Mouse (Mus musculus): ENCODE results near the gene 4930516K23Rik. TPM values are rescaled to one million over a fixed set of nuclear protein-coding genes. Genes with fewer than 3 reads are reported as not detected.

The 4930516K23Rik gene
- polyA plus RNA-seq, 1 experiment from 2014 or later, result not detected

- H3K4me1 ChIP-seq (replicated peaks; ENCODE audit: control insufficient read depth, insufficient read depth, low read length), result no peaks in the 10 kb centered on the region
- H3K4me2 ChIP-seq (replicated peaks; ENCODE audit: low read depth), result no peak within 1 kb of the TSS
- H3K36me3 ChIP-seq (ENCODE audit: control insufficient read depth, insufficient read depth), result no peaks in the 10 kb centered on the region
- H3K9ac ChIP-seq (ENCODE audit: low read depth, low read length), result no peak within 1 kb of the TSS
- 74% methylated on average over 1 of the region's 1 CpGs for WGBS
- no peak for TF ChIP-seq CTCF (IDR thresholded peaks at IDR 0.05; ENCODE audit: low read depth)
- no peak within 1 kb of the TSS for H3K27ac ChIP-seq (ENCODE audit: low read depth, low read length)
- no peaks in the 10 kb centered on the region for H3K9me3 ChIP-seq (ENCODE audit: control insufficient read depth)
- no peaks in the 10 kb centered on the region for H3K27me3 ChIP-seq (replicated peaks; ENCODE audit: control insufficient read depth, insufficient read depth, low read length)
- ATAC-seq, result no peak
- no peak within 1 kb of the TSS for H3K4me3 ChIP-seq (ENCODE audit: low read depth, low read length)
These were observed 8.7 kb downstream of the 4930516K23Rik start, which contains the start of gene Olfr642 for GRCm38 (mm10) chr7:104052566-104052965. TSS of gene Olfr642 (minus strand) at chr7:104052666.

GRCm38 (mm10) chr7:104050745-104051144, 10.5 kb downstream of the 4930516K23Rik start:
- no peak overlapping the region for H3K4me3 ChIP-seq (ENCODE audit: low read depth, low read length)
- no peak overlapping the region for H3K9ac ChIP-seq (ENCODE audit: low read depth, low read length)
- no peaks in the 10 kb centered on the region for H3K27me3 ChIP-seq (replicated peaks; ENCODE audit: control insufficient read depth, insufficient read depth, low read length)
- H3K4me1 ChIP-seq (replicated peaks; ENCODE audit: control insufficient read depth, insufficient read depth, low read length), result no peaks in the 10 kb centered on the region
- no peak overlapping the region for H3K27ac ChIP-seq (ENCODE audit: low read depth, low read length)
- WGBS, result 89% methylated on average over 4 of the region's 4 CpGs
- no peak overlapping the region for H3K4me2 ChIP-seq (replicated peaks; ENCODE audit: low read depth)
- no peaks in the 10 kb centered on the region for H3K36me3 ChIP-seq (ENCODE audit: control insufficient read depth, insufficient read depth)
- TF ChIP-seq CTCF (IDR thresholded peaks at IDR 0.05; ENCODE audit: low read depth), result no peak
- ATAC-seq, result no peak
- no peaks in the 10 kb centered on the region for H3K9me3 ChIP-seq (ENCODE audit: control insufficient read depth)

GRCm38 (mm10) chr7:104035145-104035544, 26.1 kb downstream of the 4930516K23Rik start, which contains the start of gene Olfr641:
TSS of gene Olfr641 (plus strand) at chr7:104035445.
- WGBS, result 67% methylated on average over 1 of the region's 1 CpGs
- Histone ChIP-seq H3K4me3 (ENCODE audit: low read depth, low read length) (no peak within 1 kb of the TSS), H3K36me3 (ENCODE audit: control insufficient read depth, insufficient read depth) (no peaks in the 10 kb centered on the region), H3K4me1 (replicated peaks; ENCODE audit: control insufficient read depth, insufficient read depth, low read length) (no peaks in the 10 kb centered on the region), H3K27ac (ENCODE audit: low read depth, low read length) (no peak within 1 kb of the TSS), H3K9me3 (ENCODE audit: control insufficient read depth) (no peaks in the 10 kb centered on the region), H3K4me2 (replicated peaks; ENCODE audit: low read depth) (no peak within 1 kb of the TSS), H3K27me3 (replicated peaks; ENCODE audit: control insufficient read depth, insufficient read depth, low read length) (no peaks in the 10 kb centered on the region), H3K9ac (ENCODE audit: low read depth, low read length) (no peak within 1 kb of the TSS)
- ATAC-seq, result no peak
- TF ChIP-seq CTCF (IDR thresholded peaks at IDR 0.05; ENCODE audit: low read depth), result no peak

GRCm38 (mm10) chr7:104026978-104027377, 34.3 kb downstream of the 4930516K23Rik start:
- Histone ChIP-seq H3K4me3 (ENCODE audit: low read depth, low read length) (no peak overlapping the region), H3K36me3 (ENCODE audit: control insufficient read depth, insufficient read depth) (no peaks in the 10 kb centered on the region), H3K27ac (ENCODE audit: low read depth, low read length) (no peak overlapping the region), H3K9me3 (ENCODE audit: control insufficient read depth) (no peaks in the 10 kb centered on the region), H3K27me3 (replicated peaks; ENCODE audit: control insufficient read depth, insufficient read depth, low read length) (no peaks in the 10 kb centered on the region), H3K4me1 (replicated peaks; ENCODE audit: control insufficient read depth, insufficient read depth, low read length) (no peaks in the 10 kb centered on the region), H3K4me2 (replicated peaks; ENCODE audit: low read depth) (no peak overlapping the region), H3K9ac (ENCODE audit: low read depth, low read length) (no peak overlapping the region)
- 75% methylated on average over 3 of the region's 3 CpGs for WGBS
- TF ChIP-seq CTCF (IDR thresholded peaks at IDR 0.05; ENCODE audit: low read depth), result no peak
- no peak for ATAC-seq

- H3K27ac ChIP-seq (ENCODE audit: low read depth, low read length), result no peak within 1 kb of the TSS
- no peak within 1 kb of the TSS for H3K9ac ChIP-seq (ENCODE audit: low read depth, low read length)
- H3K9me3 ChIP-seq (ENCODE audit: control insufficient read depth), result no peaks in the 10 kb centered on the region
- no peak within 1 kb of the TSS for H3K4me2 ChIP-seq (replicated peaks; ENCODE audit: low read depth)
- TF ChIP-seq CTCF (IDR thresholded peaks at IDR 0.05; ENCODE audit: low read depth), result no peak
- WGBS, result 75% methylated on average over 6 of the region's 6 CpGs
- H3K4me1 ChIP-seq (replicated peaks; ENCODE audit: control insufficient read depth, insufficient read depth, low read length), result no peaks in the 10 kb centered on the region
- H3K27me3 ChIP-seq (replicated peaks; ENCODE audit: control insufficient read depth, insufficient read depth, low read length), result no peaks in the 10 kb centered on the region
- H3K4me3 ChIP-seq (ENCODE audit: low read depth, low read length), result no peak within 1 kb of the TSS
- ATAC-seq, result no peak
- H3K36me3 ChIP-seq (ENCODE audit: control insufficient read depth, insufficient read depth), result no peaks in the 10 kb centered on the region
These were observed 35.8 kb downstream of the 4930516K23Rik start, which contains the start of gene Olfr640 for GRCm38 (mm10) chr7:104025473-104025872. TSS of gene Olfr640 (minus strand) at chr7:104025573.

- no peak for TF ChIP-seq CTCF (IDR thresholded peaks at IDR 0.05; ENCODE audit: low read depth)
- no peak for ATAC-seq
- Histone ChIP-seq H3K4me3 (ENCODE audit: low read depth, low read length) (no peak overlapping the region), H3K9me3 (ENCODE audit: control insufficient read depth) (no peaks in the 10 kb centered on the region), H3K4me2 (replicated peaks; ENCODE audit: low read depth) (no peak overlapping the region), H3K4me1 (replicated peaks; ENCODE audit: control insufficient read depth, insufficient read depth, low read length) (no peaks in the 10 kb centered on the region), H3K9ac (ENCODE audit: low read depth, low read length) (no peak overlapping the region), H3K27ac (ENCODE audit: low read depth, low read length) (no peak overlapping the region), H3K36me3 (ENCODE audit: control insufficient read depth, insufficient read depth) (no peaks in the 10 kb centered on the region), H3K27me3 (replicated peaks; ENCODE audit: control insufficient read depth, insufficient read depth, low read length) (no peaks in the 10 kb centered on the region)
- WGBS, result 86% methylated on average over 6 of the region's 6 CpGs
These were observed 39.6 kb downstream of the 4930516K23Rik start for GRCm38 (mm10) chr7:104021651-104022050.

GRCm38 (mm10) chr7:104018953-104019352, 42.3 kb downstream of the 4930516K23Rik start:
- Histone ChIP-seq H3K36me3 (ENCODE audit: control insufficient read depth, insufficient read depth) (no peaks in the 10 kb centered on the region), H3K4me2 (replicated peaks; ENCODE audit: low read depth) (no peak overlapping the region), H3K9ac (ENCODE audit: low read depth, low read length) (no peak overlapping the region), H3K27ac (ENCODE audit: low read depth, low read length) (no peak overlapping the region), H3K27me3 (replicated peaks; ENCODE audit: control insufficient read depth, insufficient read depth, low read length) (no peaks in the 10 kb centered on the region), H3K4me3 (ENCODE audit: low read depth, low read length) (no peak overlapping the region), H3K9me3 (ENCODE audit: control insufficient read depth) (no peaks in the 10 kb centered on the region), H3K4me1 (replicated peaks; ENCODE audit: control insufficient read depth, insufficient read depth, low read length) (no peaks in the 10 kb centered on the region)
- no peak for ATAC-seq
- TF ChIP-seq CTCF (IDR thresholded peaks at IDR 0.05; ENCODE audit: low read depth), result no peak
- 79% methylated on average over 1 of the region's 1 CpGs for WGBS

All from intestine, postnatal 0 days (tissue).